Mouse (Mus musculus) MEL (cell line): ENCODE data around the gene Rab11fip3.

ENCODE experiments used
- CHD2 ChIP-seq: IDR thresholded peaks from 2 replicates; pipeline ENCODE4 v1.6.1; 2011; ENCODE audit warnings: low read length, improper control_type of control experiment
- CTCF ChIP-seq, 3 experiments: IDR thresholded peaks in 2 of 3; conservative IDR thresholded peaks in 1 of 3; 2 replicates each; pipeline ENCODE4 v1.5.1; 2011 to 2012; ENCODE audit warnings: low read length in 3 of 3, low read depth in 2 of 3, mild to moderate bottlenecking in 2 of 3, improper control_type of control experiment in 1 of 3, inconsistent platforms in 1 of 3, mixed read lengths in 1 of 3, moderate library complexity in 1 of 3; ENCODE audit not compliant: control insufficient read depth in 1 of 3, insufficient read depth in 1 of 3, poor library complexity in 1 of 3, severe bottlenecking in 1 of 3
- E2F4 ChIP-seq: IDR thresholded peaks from 2 replicates; pipeline ENCODE4 v1.6.1; 2011; ENCODE audit warnings: low read depth, low read length, improper control_type of control experiment, borderline replicate concordance
- MYC ChIP-seq: IDR thresholded peaks from 2 replicates; pipeline ENCODE4 v1.6.1; 2011; ENCODE audit warnings: low read depth, mild to moderate bottlenecking, low read length, improper control_type of control experiment, moderate library complexity
- RAD21 ChIP-seq: IDR thresholded peaks from 2 replicates; pipeline ENCODE4 v1.6.1; 2011; ENCODE audit warnings: mild to moderate bottlenecking, low read depth, low read length, improper control_type of control experiment
- RCOR1 ChIP-seq: IDR thresholded peaks from 2 replicates; pipeline ENCODE4 v1.6.1; 2012; ENCODE audit warnings: low read depth, mild to moderate bottlenecking, inconsistent platforms, low read length, improper control_type of control experiment

- TF ChIP-seq E2F4 = no peak
- TF ChIP-seq RCOR1 = no peak
- no peak for TF ChIP-seq CTCF (IDR thresholded peaks at IDR 0.05 in 2 of 3, conservative IDR thresholded peaks at IDR 0.05 in 1 of 3; ENCODE audit: control insufficient read depth in 1 of 3, insufficient read depth in 1 of 3, low read depth in 2 of 3, low read length in 3 of 3, poor library complexity in 1 of 3, severe bottlenecking in 1 of 3)
- TF ChIP-seq RAD21 = no peak
- TF ChIP-seq CHD2 = no peak
- no peak for TF ChIP-seq MYC
Observed at GRCm38 (mm10) chr17:26018388-26018787, 51.0 kb downstream of the Rab11fip3 start.
